Mouse (Mus musculus) spleen, postnatal 4 days (tissue): ENCODE data around the gene Gcn1l1.

Experiments
- DNase-seq, 2 experiments: peaks; one replicate each; pipeline ENCODE4 v3.0.0; 2022; ENCODE audit warnings: low spot score in 2 of 2

Gcn1l1 gene

GRCm38 (mm10) chr5:115534856-115535255, 30.2 kb upstream of the Gcn1l1 start:
- peak in 1 of 2 experiments; percentile 41 for DNase-seq

- peak in 1 of 2 experiments; percentile 50 for DNase-seq
Observed at GRCm38 (mm10) chr5:115535635-115536034, 29.4 kb upstream of the Gcn1l1 start.

DNA sequence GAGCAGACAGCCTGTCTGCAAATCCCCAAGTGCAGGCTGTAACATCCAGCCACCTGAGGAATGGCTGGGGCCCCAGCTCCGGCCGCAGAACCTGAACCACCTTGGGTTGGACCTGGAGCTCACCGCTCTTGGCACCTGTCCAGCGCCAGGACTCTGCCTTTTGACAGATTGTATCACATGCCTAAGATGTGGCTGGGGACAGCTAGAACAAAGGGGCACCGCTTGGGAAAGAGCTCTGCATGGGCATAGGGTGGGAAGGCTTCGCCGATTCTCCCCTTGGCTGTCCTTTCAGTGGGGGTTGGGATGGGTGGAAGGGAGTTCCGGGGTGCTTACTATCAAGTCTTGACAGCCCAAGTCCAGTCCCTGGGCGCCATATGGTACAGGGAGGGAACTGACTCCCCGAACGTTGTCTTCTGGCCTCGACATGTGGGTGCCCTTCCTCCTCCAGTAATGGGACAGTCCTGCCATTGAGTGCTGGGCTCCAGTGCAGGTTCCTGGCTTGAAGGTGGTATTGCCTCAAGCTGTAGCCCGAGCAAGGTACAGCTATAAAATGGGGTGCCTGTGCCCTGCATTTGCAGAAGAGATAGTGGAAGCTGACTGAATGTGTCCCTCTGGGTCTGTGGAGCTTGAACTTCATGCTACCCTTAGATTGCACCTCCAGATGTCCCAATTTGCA, 26.9 kb upstream of the Gcn1l1 start:
- no peak for DNase-seq

DNA sequence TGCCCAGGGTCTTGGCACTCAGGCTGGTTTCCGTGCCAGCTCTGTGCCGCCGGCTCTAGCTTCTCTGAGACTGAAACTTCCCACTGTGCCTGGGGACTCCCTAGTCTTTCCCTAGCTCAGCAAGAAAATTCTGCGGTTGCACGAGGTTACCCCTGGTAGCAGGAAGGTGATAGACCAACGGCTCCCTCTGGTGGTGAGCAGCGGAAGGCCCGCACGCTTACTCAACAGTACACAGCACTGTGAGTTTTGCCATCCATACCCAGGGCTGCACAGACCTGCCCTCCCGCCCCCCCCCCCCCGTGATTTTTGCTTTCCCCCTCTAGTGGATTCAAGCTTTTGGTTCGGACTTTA, 26.4 kb upstream of the Gcn1l1 start:
- DNase-seq, result peak; percentile 90 to 97

DNA sequence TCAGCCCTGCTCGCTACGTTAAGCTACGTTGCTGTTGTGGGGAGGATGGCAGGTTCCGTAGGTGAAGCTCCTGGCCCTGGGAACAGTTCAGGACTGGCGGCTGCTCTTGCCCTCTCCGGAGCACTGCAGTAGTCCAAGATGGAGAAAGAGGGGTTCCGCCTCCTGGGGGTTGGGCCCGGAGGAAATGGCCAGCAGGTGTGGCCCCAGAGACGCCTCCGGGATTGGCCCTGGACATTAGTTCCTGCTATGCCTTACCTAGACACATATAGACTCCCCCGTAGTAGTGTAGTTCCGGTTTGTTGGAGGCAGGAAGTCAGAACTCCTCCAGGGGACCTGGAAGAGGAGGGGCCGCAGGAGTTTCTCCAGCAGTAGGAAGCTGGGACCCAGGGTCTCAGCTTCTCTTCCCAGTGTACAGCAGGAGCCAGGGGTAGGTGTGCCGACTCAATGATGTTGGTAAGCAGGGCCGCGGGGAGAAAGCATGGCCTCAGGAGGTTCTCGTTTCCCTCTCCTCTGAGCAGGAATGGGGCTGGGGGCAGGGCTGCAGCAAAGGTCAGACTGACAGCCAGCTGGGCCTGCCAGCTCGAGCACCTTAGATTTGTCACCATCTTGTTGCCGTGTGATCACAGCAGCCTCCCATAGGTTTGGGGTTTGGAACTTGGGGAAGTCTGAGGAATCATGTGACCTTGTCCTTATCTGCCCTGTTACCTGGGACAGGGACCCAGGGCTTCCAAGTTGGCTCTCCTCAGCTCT, 22.2 kb upstream of the Gcn1l1 start:
- DNase-seq, result peak in 1 of 2 experiments; percentile 52

GRCm38 (mm10) chr5:115543509-115544253, 21.4 kb upstream of the Gcn1l1 start:
- peak; percentile 52 to 72 for DNase-seq

GRCm38 (mm10) chr5:115544655-115545185, 20.3 kb upstream of the Gcn1l1 start:
- DNase-seq, result no peak

DNA sequence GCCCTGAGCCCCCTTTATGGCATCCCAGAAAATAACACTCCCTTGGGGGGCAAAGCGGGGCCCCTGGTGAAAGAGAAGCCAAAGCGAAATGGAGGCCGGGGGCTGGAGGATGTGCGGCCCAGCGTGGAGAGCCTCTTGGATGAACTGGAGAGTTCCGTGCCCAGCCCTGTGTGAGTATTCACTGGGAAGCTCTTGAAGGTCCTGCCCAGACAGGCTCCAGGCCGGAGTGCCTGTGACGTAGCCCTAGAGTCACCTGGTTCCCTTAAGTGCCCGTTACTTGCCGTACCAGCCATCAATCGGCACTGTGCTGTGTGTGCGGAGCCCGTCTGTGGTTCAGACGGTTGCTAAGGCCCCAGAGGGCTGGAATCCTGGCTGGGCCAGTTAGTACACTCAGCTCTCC, 19.4 kb upstream of the Gcn1l1 start:
- DNase-seq, result no peak

DNA sequence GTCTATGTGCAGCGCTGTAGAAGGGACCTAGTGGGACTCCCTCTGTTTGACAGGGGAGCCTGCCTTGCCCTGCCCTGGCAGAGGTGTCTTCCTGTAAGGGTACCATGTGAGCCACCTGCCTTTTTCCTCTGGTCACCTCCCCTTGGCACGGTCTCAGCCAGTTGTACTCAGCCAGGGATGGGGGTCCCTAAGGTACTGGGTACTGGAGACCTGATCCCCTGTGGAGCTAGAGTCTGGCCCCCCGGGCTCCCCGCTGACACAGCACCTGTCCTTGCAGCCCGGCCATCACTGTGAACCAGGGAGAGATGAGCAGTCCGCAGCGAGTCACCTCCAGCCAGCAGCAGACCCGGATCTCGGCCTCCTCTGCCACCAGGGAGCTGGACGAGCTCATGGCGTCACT, 18.5 kb upstream of the Gcn1l1 start:
- DNase-seq, result no peak

- no peak for DNase-seq
Observed at GRCm38 (mm10) chr5:115547014-115547413, 18.0 kb upstream of the Gcn1l1 start.

GRCm38 (mm10) chr5:115547421-115547820, 17.6 kb upstream of the Gcn1l1 start:
- no peak for DNase-seq

GRCm38 (mm10) chr5:115548501-115549285, 16.4 kb upstream of the Gcn1l1 start:
- no peak for DNase-seq

DNA sequence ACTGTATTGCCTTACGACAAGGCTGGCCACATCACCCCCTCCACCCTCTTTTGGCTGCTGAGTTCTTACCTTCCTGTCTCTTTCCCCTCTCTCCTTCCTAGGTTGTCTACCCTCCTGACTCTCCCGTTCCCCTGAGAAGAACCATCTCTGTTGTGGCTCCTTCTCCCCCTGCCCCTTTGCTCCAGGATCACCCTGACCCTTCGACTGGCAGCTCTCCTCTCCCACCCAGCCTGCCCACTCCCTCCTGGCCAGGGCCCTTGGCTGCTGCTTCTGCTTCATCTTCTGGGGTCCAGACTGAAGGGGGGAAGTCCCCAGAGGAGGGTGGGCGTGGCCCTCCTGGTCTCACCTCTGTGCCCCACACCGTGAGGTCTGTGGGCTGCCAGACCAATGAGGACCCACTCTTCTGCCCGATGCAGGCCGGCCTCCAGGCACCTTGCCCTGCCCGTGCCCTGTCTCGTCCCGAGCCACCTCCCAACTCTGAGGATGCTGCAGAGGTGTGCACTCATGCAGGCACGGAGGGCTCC, 14.5 kb upstream of the Gcn1l1 start:
- DNase-seq, result no peak

GRCm38 (mm10) chr5:115551386-115551785, 13.7 kb upstream of the Gcn1l1 start:
- DNase-seq, result no peak

DNA sequence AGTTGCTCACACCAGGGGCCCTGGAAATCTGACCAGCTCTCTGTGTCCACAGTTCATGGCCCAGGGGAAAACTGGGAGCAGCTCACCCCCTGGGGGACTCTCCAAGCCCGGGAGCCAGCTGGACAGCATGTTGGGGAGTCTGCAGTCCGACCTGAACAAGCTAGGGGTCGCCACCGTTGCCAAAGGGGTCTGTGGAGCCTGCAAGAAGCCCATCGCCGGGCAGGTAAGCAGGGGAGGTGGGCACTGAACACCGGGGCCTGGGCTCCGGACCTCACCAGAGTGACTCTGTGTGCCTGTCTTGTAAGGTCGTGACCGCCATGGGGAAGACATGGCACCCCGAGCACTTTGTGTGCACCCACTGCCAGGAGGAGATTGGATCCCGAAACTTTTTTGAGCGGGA, 13.3 kb upstream of the Gcn1l1 start:
- no peak for DNase-seq

GRCm38 (mm10) chr5:115553801-115554420, 11.1 kb upstream of the Gcn1l1 start:
- DNase-seq, result no peak

DNA sequence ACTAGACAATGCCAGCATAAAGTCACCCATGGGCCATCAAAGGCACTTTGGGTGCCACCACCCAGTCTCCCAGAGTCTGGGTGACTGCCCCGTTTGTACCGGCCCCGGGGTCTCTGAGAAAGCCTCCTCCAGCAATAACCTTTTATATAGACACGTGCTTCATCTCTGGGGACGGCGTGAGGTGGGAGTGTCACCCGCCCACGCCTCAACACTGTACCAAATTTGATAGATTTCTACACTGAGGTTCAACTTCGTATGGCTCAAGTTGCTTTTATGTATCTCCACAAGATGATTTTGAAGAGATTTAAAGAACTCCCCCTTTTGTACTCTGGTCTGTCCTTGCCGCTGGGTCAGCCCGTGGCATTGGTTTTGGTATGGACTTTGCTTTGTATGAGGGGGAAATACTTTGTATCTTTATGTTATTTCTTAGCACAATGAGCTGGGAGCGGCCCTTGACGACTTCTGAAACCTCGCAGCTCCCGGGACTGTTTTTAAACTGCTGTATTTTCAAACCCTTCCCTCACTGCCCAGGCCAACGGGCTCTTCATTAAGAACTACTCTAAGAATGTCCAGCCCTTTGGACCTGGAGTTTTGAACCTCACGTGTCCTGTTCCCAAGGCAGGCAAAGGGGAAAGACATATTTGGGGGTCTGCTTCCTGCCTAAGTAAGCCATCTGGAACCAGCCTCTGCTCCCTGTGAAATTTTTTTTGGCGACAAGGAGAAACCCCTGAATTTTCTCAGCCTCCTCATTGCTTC, 10.3 kb upstream of the Gcn1l1 start:
- no peak for DNase-seq

GRCm38 (mm10) chr5:115556217-115556616, 8.8 kb upstream of the Gcn1l1 start:
- peak; percentile 74 to 87 for DNase-seq

- DNase-seq, result no peak
Observed at GRCm38 (mm10) chr5:115558182-115558794, 6.8 kb upstream of the Gcn1l1 start.
